Mouse (Mus musculus) liver, embryonic 14.5 days (tissue): ENCODE measurements at regions not wholly inside any gene's neighbourhood (a gene's known extent, or its start where the extent isn't known, plus 50 kb on each side); places are given as distances from the start of the nearest gene placed in this dataset.

Experiments used
- ATAC-seq: fragments of 200-750 bp; cut with Nextera tagmentation; 2 replicates; pipeline ENCODE4 v1.8.0; 2017; ENCODE audit warnings: moderate number of reproducible peaks, mild to moderate bottlenecking, moderate library complexity; ENCODE audit not compliant: insufficient read depth
- DNase-seq, 3 experiments: peaks; one replicate each; pipeline ENCODE4 v3.0.0-alpha.2; 2012 to 2013; ENCODE audit warnings: low read depth in 3 of 3, low spot score in 3 of 3
- H3K27ac ChIP-seq: fragments of 300-500 bp; sonication (generic); 2 replicates; pipeline ENCODE4 v1.5.1; 2014; ENCODE audit warnings: moderate library complexity, mild to moderate bottlenecking, control low read depth, inconsistent platforms
- H3K27me3 ChIP-seq: fragments of 300-500 bp; sonication (generic); 2 replicates; pipeline ENCODE4 v1.6.1; 2014; ENCODE audit warnings: mild to moderate bottlenecking, low read length, moderate library complexity; ENCODE audit not compliant: control insufficient read depth, insufficient read depth
- H3K36me3 ChIP-seq: fragments of 300-500 bp; sonication (generic); replicated peaks from 2 replicates; pipeline ENCODE4 v1.6.1; 2014; ENCODE audit warnings: low read depth; ENCODE audit not compliant: control insufficient read depth, insufficient read depth
- H3K4me1 ChIP-seq, 2 experiments: fragments of 200-500 bp in 1 of 2; fragments of 300-500 bp in 1 of 2; sonication (generic) in 1 of 2; replicated peaks; 2 replicates each; pipeline ENCODE4 v1.6.1; 2012 to 2014; ENCODE audit warnings: antibody characterized with exemption in 1 of 2, inconsistent platforms in 1 of 2, low read length in 1 of 2; ENCODE audit not compliant: control insufficient read depth in 2 of 2, insufficient read depth in 2 of 2
- H3K4me2 ChIP-seq: fragments of 300-500 bp; sonication (generic); 2 replicates; pipeline ENCODE4 v1.6.1; 2014; ENCODE audit warnings: low read depth, mild to moderate bottlenecking, control low read depth, moderate library complexity
- H3K4me3 ChIP-seq, 2 experiments: fragments of 200-500 bp in 1 of 2; fragments of 300-500 bp in 1 of 2; sonication (generic) in 1 of 2; 2 replicates each; pipeline ENCODE4 v1.5.1; 2012 to 2014; ENCODE audit warnings: low read depth in 2 of 2, low read length in 2 of 2, mild to moderate bottlenecking in 2 of 2, control low read depth in 1 of 2, inconsistent platforms in 1 of 2, moderate library complexity in 1 of 2; ENCODE audit not compliant: insufficient read depth in 1 of 2
- H3K9ac ChIP-seq: fragments of 300-500 bp; sonication (generic); replicated peaks from 2 replicates; pipeline ENCODE4 v1.6.1; 2014; ENCODE audit warnings: mild to moderate bottlenecking, control low read depth, moderate library complexity
- H3K9me3 ChIP-seq: fragments of 300-500 bp; sonication (generic); 2 replicates; pipeline ENCODE4 v1.6.1; 2016; ENCODE audit warnings: low read length, mixed read lengths; ENCODE audit not compliant: control insufficient read depth
- CTCF ChIP-seq: IDR thresholded peaks from 2 replicates; pipeline ENCODE4 v1.5.1; 2016; ENCODE audit warnings: antibody characterized with exemption, low read depth, control low read depth
- EP300 ChIP-seq: IDR thresholded peaks from 2 replicates; pipeline ENCODE4 v1.6.1; 2016; ENCODE audit warnings: antibody characterized with exemption, low read depth
- WGBS: fragments of 180-500 bp; shearing (Covaris S2); extraction: QIAGEN DNeasy Blood & Tissue Kit; methylation state at CpG from one replicate; pipeline ENCODE4 v1.1.7; 2014; ENCODE audit not compliant: insufficient replicate concordance; 5-methylcytosine and 5-hydroxymethylcytosine counted together

DNA sequence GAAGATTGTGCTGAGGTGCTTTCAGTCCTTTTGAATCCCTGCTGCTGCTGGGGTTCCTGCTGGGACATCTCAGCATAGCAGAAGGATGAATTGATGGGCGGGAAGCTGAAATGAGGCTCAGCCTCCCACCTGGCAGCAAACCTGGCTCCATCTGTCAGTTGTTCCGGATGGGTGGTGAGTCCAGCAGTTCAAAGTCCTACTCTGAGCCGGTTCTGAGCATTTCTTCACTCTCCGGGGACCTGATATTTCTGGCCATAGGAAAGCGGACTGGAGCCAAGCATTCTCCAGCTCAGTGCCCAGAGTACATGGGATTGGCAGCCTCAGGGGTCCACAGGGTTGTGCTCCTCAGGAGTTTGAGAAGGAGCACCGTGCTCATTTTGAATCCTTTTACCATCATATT is 971.1 kb downstream of the Synb start:
- Histone ChIP-seq H3K27ac (no peak overlapping the region), H3K9me3 (no peaks in the 10 kb centered on the region), H3K27me3 (no peaks in the 10 kb centered on the region), H3K9ac (no peak overlapping the region), H3K36me3 (no peaks in the 10 kb centered on the region), H3K4me2 (no peak overlapping the region), H3K4me3 (no peak overlapping the region), H3K4me1 (no peaks in the 10 kb centered on the region)
- DNase-seq = no peak
- 44% methylated on average over 6 of the region's 6 CpGs for WGBS
- TF ChIP-seq CTCF (no peak), EP300 (no peak)
- no peak for ATAC-seq

DNA sequence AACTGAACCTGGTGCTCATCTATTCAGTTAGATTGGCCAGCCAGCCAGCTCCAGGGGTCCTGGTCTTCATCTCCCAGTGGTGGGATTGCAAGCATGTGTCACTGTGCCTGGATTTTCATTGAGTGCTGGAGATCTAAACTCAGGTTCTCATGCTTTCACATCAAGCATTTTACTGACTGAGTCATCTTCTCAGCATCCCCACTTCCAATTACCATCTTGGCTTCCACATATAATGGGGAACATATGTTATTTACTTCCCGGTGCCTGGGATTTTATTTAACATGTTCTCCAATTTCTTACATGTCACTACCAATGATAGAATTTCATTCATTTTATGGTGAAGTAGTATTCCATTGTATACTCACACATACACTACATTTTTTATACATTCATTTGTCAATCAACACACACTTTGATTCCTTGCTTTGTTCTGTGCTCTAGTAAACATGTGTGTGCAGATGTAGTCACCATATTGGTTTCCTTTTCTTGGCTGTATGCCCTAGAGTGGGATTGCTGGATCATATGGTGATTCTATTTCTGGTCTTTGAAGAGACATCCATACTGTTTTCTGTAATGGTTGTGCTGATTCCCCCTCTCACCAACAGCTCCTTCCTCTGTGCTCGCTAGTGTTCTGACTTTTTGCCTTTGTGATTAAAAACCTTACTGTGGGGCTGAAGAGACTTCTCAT is 986.0 kb downstream of the Synb start:
- DNase-seq (no peak), ATAC-seq (no peak)

DNA sequence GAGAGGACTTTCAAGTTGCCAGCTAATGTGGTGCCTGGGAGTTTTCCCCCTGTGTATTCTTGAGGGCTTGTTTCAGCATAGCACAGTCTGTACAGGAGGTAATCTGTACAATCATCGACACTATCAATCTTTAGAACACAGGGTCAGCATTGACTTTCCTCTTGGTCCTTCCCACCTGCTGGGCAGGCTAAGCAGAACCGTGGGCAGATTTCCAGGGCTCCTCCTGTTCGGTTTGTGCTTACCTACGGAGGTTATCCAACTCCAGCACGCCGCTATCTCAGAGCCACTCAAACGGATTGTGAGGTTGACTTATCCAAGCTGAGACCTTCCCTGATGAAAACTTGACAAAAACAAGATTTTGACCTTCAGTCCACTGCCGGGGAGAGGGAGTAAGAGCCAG is 988.9 kb downstream of the Synb start:
- H3K27ac ChIP-seq = no peak overlapping the region
- H3K9ac ChIP-seq = no peak overlapping the region
- H3K36me3 ChIP-seq = no peaks in the 10 kb centered on the region
- H3K27me3 ChIP-seq = no peaks in the 10 kb centered on the region
- no peak overlapping the region for H3K4me2 ChIP-seq
- H3K4me1 ChIP-seq = no peaks in the 10 kb centered on the region
- no peak for DNase-seq
- H3K9me3 ChIP-seq = no peaks in the 10 kb centered on the region
- ATAC-seq = no peak
- no peak for TF ChIP-seq EP300
- no peak for TF ChIP-seq CTCF
- H3K4me3 ChIP-seq = no peak overlapping the region
- WGBS = 66% methylated on average over 8 of the region's 8 CpGs

More for the DNA sequence above, 986.0 kb downstream of the Synb start:
- whole genome bisulfite sequencing = 61% methylated on average over 2 of the region's 2 CpGs
- TF ChIP-seq CTCF (no peak), EP300 (no peak)
- H3K4me1 ChIP-seq = no peaks in the 10 kb centered on the region
- H3K27ac ChIP-seq = no peak overlapping the region
- H3K9me3 ChIP-seq = no peaks in the 10 kb centered on the region
- no peaks in the 10 kb centered on the region for H3K27me3 ChIP-seq
- no peak overlapping the region for H3K4me3 ChIP-seq
- no peaks in the 10 kb centered on the region for H3K36me3 ChIP-seq
- H3K9ac ChIP-seq = no peak overlapping the region
- no peak overlapping the region for H3K4me2 ChIP-seq

DNA sequence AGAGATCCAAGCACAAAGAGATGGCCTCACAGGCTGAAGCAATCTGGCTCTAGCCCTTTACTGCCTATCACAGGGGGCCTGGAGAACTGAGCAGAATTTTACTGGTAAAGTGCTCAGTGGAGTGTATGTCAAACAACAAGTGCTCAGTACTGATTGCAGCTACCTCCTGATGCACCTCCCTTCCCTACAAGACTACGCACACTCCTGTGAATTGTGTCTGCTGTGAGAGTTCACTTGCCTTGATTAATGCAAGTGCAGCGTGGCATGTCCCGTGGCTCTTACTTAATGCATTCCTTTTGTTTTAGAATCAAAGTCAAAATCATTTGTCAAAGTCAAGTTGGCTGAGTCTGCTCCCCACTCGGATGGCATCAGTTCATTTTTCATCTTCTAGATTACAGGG is 992.4 kb downstream of the Synb start:
- Histone ChIP-seq H3K36me3 (no peaks in the 10 kb centered on the region), H3K4me1 (no peaks in the 10 kb centered on the region), H3K9me3 (no peaks in the 10 kb centered on the region), H3K9ac (no peak overlapping the region), H3K27me3 (no peaks in the 10 kb centered on the region), H3K27ac (no peak overlapping the region), H3K4me2 (no peak overlapping the region), H3K4me3 (no peak overlapping the region)
- WGBS = 57% methylated on average over 4 of the region's 4 CpGs
- no peak for TF ChIP-seq CTCF
- TF ChIP-seq EP300 = no peak
- DNase-seq = no peak
- ATAC-seq = no peak

DNA sequence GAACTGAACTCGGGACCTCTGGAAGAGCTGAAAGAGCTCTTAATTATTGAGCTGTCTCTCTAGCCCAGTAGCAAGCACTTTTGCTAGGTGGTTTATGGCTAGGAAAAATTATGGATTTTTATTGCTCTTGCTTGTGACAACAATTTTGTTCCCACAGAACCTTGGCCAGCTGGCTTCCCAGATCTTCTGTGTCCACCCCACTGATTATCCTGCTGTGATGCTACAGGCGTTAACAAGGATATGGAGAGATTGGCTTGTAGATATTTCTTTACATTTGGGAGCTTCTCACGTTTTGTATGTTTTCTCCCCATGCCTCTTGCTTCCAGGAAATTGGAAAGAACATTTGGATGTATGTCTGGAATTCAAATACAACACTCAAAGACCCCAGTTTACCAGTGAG is 1008.6 kb downstream of the Synb start:
- Histone ChIP-seq H3K9me3 (no peaks in the 10 kb centered on the region), H3K27me3 (no peaks in the 10 kb centered on the region), H3K4me1 (no peaks in the 10 kb centered on the region), H3K27ac (no peak overlapping the region), H3K36me3 (no peaks in the 10 kb centered on the region), H3K9ac (no peak overlapping the region), H3K4me2 (no peak overlapping the region), H3K4me3 (no peak overlapping the region)
- no peak for TF ChIP-seq EP300
- TF ChIP-seq CTCF = no peak
- ATAC-seq (no peak), DNase-seq (no peak)
- WGBS = 39% methylated on average over 3 of the region's 3 CpGs
